Mouse (Mus musculus) NIH3T3 (cell line): ENCODE data around the gene N4bp2l1.

ENCODE experiments used
- DNase-seq: peaks from one replicate; pipeline ENCODE4 v3.0.0-alpha.2; 2012; ENCODE audit warnings: low read depth

N4bp2l1 gene

DNA sequence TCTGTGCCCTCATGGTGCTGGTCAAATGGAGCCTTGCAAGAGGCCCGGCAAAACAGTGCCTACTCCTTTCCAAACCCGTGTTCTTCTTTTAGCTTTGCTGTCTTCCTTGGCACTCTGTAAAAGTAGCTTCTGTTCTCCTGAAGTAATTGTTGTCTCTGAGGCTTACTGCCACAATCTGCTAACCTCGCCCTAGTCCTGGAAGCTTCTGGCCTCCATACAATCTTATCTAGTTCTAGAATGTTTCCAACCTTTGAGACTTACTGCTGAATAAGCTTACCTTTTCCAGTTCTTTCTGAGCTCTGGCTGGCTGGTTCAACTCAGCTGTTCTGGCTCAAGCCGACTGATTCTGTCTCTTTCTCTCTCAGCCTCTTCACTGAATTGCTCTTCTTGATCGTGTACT, 35.2 kb downstream of the N4bp2l1 start:
- no peak for DNase-seq

DNA sequence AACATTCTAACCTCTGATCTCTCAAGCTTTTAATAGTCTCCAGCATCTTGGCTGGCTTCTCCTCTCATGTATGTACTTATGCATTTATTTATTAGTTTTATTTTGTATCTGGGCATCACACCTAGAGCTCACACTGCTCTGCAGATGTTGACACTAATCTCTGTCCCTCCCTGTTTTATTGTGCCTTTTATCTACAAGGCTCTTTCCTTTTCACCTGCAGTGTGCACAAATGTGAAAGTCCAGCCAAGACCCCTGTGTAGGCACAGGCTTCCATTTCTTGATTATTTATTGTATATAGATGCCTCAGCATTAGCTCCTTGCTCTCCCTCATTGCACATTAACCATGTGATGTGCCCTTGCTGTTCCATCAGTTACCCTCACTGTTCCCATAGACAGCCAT, 35.6 kb downstream of the N4bp2l1 start:
- DNase-seq = no peak

DNA sequence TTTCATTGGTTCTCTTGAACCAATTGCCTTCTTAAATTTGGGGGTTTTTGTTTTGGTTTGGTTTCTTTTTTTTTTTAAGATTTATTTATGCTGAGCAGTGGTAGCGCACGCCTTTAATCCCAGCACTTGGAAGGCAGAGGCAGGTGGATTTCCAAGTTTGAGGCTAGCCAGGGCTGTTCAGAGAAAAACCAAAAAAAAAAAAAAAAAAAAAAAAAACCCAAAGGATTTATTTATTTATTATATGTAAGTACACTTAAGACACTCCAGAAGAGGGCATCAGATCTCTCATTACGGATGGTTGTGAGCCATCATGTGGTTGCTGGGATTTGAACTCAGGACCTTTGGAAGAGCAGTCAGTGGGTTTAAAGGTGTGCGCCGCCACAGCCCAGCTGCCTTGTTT, 36.1 kb downstream of the N4bp2l1 start:
- DNase-seq = no peak

DNA sequence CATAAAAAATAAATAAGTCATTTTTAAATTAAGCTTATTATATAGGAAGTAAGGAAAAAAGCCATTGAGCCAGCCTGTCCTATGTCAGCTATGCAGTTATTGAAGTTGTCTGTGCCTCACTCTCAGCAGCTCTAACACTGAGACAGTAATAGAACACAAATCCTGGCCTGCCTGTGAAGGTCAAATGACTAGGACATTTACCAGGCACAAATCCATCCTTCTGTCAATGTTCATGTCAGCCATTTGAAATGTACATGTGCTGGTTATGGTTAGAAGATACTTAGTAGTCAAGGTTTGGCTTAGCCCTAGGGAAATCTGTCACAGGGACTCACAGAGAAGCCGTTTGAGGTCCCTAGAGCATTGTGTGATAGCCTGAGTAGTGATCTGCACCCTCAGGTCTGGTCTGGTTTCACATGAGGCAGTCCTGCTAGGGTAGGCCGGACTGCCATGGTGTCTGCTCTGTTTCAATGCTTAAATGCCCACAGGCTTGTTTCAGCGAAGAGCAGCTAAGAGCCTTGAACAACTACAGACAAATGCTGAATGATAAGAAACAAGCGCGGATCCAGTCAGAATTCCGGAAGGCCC, 37.4 kb downstream of the N4bp2l1 start:
- no peak for DNase-seq

DNA sequence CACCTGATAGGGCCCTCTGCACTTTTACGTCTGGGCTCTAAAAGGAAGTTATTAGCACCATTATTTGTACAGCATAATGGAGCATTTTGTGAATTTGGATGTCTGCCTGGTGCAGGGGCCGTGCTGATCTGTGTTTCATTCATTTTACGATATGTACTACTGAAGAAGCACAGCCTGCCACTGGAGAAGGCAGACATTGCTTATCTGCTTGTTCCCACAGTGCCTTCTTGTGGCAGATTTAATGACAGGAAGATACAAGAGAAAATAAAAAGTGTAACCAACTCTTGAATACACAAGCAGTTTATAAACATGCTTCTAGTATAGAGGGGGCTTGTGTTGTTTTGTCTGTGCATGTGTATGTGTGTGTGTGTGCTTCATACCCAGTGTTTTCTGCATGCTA, 45.4 kb downstream of the N4bp2l1 start:
- DNase-seq = no peak

DNA sequence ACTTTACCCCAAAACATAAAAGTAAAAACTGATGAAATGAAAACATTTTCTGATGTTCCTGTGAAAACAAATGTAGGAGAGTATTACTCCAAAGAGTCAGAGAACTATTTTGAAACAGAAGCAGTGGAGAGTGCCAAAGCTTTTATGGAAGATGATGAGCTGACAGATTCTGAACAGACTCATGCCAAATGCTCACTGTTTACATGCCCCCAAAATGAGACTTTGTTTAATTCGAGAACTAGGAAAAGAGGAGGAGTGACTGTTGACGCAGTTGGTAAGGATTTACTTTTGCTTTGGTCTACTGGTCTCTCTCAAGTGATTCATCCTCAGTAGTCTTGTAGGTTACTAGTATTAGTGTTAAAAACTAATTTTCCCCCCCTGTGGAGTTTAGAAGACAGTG, 53.8 kb downstream of the N4bp2l1 start:
- DNase-seq = no peak

DNA sequence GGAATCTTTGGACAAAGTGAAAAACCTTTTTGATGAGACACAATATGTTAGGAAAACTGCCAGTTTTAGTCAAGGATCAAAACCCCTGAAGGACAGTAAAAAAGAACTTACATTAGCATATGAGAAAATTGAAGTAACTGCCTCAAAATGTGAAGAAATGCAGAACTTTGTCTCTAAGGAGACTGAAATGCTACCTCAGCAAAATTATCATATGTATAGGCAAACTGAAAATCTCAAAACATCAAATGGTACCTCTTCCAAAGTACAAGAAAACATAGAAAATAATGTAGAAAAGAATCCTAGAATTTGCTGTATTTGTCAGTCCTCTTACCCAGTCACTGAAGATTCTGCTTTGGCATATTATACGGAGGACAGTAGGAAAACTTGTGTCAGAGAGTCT, 55.7 kb downstream of the N4bp2l1 start:
- no peak for DNase-seq

DNA sequence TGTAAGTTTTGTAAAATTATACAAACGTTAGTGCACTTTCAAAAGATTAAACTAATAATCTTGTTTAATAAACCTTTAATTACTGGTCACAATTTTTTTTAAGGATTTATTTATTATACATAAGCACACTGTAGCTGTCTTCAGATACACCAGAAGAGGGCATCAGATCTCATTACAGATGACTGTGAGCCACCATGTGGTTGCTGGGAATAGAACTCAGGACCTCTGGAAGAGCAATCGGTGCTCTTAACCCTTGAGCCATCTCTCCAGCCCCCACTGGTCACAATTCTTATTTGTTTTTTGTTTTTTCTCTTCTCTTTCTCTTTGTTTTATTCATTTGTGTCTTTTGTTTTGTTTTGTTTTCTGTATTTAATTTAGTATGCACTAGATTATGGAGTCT, 71.7 kb downstream of the N4bp2l1 start:
- DNase-seq = no peak

DNA sequence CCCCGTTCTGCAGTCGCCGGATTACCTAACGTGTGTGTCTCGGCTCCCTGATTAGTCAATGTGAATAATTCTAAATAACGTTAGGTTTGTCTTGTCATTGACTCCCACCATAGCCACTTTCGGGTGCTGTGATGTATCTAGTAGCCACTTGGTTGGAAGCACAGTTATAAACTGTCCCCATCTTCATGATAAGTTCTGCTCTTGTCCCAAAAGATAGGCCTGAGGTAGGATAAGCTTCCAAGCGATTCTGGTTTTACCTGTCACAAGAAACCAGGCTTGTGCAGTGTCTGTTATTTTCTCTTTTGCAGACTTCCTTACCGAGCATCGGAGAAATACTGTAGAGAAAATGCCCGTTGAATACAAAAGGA, 74.1 kb downstream of the N4bp2l1 start:
- no peak for DNase-seq

DNA sequence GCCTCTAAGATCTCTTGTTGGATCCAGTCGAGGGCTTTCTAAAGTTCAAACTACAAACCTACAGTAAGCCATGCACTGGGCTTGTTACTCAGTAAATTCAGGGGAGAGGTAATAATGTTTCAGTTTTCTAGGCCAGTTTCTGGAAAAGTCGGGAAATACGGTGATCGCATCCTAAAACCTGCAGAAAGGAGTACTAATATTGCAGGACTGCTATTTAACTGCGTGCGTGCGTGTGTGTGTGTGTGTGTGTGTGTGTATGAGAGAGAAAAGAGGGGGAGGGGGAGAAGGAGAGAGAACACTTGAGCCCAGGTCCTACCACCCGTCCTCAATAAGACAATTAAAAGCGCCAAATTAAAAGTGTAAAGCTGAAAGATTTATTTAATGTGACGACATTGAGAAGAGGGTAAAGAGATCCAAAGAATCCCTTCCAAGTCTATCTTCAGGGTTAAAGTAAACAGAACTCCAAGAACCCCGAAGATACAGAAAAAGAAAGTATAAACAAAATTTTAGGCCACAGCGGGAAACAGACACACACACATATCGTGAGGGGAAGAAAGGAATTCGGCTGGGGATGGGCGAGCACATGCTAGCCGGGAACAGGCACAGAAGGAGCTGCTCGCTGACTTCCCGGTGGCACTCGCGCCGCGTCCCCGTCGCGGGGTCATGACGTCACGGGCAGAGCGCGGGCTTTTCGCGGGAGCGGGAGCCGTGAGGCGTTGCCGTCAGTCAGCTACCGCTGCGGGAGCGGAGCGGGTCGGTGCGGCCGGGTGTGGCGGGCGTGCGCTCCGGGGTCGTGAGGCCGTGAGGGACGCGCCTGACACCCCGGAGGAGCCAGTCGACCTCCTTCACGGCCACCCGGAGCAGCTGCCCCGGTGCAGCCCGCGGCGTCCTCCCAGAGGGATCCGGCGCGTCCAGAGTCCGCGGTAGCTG, 74.8 kb downstream of the N4bp2l1 start, which contains the start of gene Brca2:
Gene Brca2, plus strand, starts transcription at position 694 of the 930 bp plus-strand sequence.
- peak; percentile 94 for DNase-seq
